Mouse (Mus musculus): ENCODE measurements around the gene Gna15.

DNA sequence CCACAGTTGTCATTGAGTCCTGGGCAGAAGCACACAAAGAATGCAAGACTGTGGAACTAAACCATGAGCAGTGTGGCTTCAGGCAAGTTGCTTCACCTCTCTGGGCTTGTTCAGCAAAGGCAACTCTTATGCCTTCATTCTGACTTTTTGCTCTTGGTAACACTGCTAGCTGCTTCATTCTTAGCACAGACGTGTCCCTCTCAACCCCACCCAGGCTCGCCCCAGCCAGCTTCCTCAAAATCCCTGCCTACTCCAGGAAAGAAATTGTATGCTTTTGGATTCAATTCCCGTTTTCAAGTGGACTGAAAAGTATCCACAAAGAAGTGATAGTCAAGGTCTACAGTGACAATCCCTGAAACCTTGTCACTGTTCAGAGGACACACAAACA, 4.1 kb downstream of the Gna15 start:
- no peak for TF ChIP-seq POLR2A (IDR thresholded peaks at IDR 0.05; ENCODE audit: low read depth, low read length)
- TF ChIP-seq CTCF (IDR thresholded peaks at IDR 0.05; ENCODE audit: extremely low read depth, insufficient read depth, insufficient read length, insufficient replicate concordance) = no peak

Data from spleen, adult 2 months (tissue).